Mouse (Mus musculus) kidney, embryonic 15.5 days (tissue): ENCODE results near the gene Cyp46a1. TPM values are rescaled to one million over a fixed set of nuclear protein-coding genes. Genes with fewer than 3 reads are reported as not detected.

ENCODE experiments used
- polyA plus RNA-seq: library from polyadenylated mRNA; unstranded; fragments of >200 nt; fragmentation: Nextera tagmentation; extraction: Ambion mirVana; gene quantifications from 2 replicates; pipeline ENCODE4 v1.2.1, GENCODE M21; 2015

Gene Cyp46a1
- polyA plus RNA-seq, 1 experiment from 2014 or later: 10.9 TPM

Other genes with a start within 250 kb of the Cyp46a1 start
- 87.1 and 87.2 TPM in 2 replicates for gene Setd3, start 155.1 kb upstream of the Cyp46a1 start, polyA plus RNA-seq
- gene Ccnk, start 154.8 kb upstream of the Cyp46a1 start, polyA plus RNA-seq: 3.2 and 3.7 TPM in 2 replicates
- gene Ccdc85c, start 59.0 kb upstream of the Cyp46a1 start, polyA plus RNA-seq: 7.7 and 8.1 TPM in 2 replicates
- 0.55 and 1.00 TPM in 2 replicates for gene Hhipl1, start 28.1 kb upstream of the Cyp46a1 start, polyA plus RNA-seq
- gene Eml1, start 36.6 kb downstream of the Cyp46a1 start, polyA plus RNA-seq: 60.9 and 77.5 TPM in 2 replicates
- 45.3 and 47.1 TPM in 2 replicates for gene Evl, start 220.3 kb downstream of the Cyp46a1 start, polyA plus RNA-seq